Mouse (Mus musculus) adrenal gland, adult 18-20 months (tissue): ENCODE data around the gene Faim. TPM values are rescaled to one million over a fixed set of nuclear protein-coding genes. Genes with fewer than 3 reads are reported as not detected.

Experiments
- DNase-seq, 2 experiments: peaks; one replicate each; pipeline ENCODE4 v3.0.0; 2021 to 2022; ENCODE audit warnings: low spot score in 2 of 2
- long read RNA-seq, 2 experiments: library from polyadenylated mRNA; stranded (forward); transcript quantifications; one replicate each; pipeline ENCODE4 v2.0.0; 2021
- total RNA-seq, 2 experiments: library from RNA; stranded (reverse); gene quantifications; 1 replicate in 1 of 2; 2 replicates in 1 of 2; pipeline ENCODE4 v1.2.3; 2021

The Faim gene
- total RNA-seq: 10 to 100 TPM; 16.6 to 20.9 TPM
- long read RNA-seq, experiment 1, transcript Faim-201 (5 exons, 1,019 nt): major isoform, 6 of 7 reads
- long read RNA-seq, experiment 1, partial matches to known transcripts: 1 of 7 reads
- long read RNA-seq, experiment 1, other reads (novel, unspliced or antisense): 0 of 7 reads
- long read RNA-seq, experiment 2, transcript Faim-201 (5 exons, 1,019 nt): major isoform, 26 of 27 reads
- long read RNA-seq, experiment 2, partial matches to known transcripts: 0 of 27 reads
- long read RNA-seq, experiment 2, other reads (novel, unspliced or antisense): 1 of 27 reads

DNA sequence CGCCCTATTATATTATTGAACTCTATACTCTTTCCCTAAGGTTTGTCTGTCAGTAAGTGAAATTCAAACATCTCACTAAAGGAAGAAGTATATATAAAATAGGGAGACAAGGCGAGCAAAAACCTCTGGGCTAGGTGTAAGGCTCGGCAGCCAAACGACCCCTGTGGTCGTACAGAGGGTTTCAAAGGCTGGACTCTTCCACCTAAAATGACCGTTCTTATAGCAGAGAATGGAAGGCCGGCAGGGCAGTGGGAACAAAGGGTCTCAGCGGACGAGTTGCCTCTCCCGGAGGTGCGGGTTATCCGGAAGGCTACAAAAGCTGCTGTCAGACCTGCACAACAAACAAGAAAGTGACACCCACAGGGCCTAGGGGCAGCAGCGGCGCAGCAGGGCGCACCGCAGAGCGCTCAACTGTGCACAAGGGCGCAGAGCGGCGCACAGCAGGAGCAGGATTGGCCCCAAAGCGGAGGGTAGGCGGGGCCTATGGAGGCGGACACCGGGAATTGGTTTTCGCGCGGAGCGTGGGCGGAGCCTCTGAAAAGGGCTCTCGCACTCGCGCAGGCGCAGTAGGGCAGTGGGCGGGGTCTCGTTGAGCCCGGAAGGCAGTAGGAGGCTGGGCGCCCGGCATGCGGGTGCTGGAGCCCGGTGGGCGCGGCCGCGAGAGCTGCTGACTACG, at the start of gene Faim:
Gene Faim, plus strand, starts transcription at position 574 of the 676 bp plus-strand sequence.
- DNase-seq: peak; percentile 100

DNA sequence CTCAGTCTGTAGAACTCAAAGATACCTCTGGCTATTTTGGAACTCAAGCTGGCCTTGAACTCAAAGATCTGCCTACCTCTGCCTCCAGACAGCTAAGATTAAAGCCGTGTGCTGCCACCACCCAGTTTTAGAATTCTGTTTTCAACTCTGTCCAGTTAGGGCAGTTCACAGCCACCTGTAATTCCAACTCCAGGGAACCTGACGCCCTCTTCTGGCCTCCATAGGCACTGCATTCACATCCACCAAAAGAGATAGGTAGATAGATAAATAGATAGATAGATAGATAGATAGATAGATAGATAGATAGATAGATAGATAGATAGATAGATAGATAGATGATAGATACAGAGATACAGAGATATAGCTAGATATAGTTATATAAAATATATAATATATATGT, 46.9 kb upstream of the Faim start:
- no peak for DNase-seq

DNA sequence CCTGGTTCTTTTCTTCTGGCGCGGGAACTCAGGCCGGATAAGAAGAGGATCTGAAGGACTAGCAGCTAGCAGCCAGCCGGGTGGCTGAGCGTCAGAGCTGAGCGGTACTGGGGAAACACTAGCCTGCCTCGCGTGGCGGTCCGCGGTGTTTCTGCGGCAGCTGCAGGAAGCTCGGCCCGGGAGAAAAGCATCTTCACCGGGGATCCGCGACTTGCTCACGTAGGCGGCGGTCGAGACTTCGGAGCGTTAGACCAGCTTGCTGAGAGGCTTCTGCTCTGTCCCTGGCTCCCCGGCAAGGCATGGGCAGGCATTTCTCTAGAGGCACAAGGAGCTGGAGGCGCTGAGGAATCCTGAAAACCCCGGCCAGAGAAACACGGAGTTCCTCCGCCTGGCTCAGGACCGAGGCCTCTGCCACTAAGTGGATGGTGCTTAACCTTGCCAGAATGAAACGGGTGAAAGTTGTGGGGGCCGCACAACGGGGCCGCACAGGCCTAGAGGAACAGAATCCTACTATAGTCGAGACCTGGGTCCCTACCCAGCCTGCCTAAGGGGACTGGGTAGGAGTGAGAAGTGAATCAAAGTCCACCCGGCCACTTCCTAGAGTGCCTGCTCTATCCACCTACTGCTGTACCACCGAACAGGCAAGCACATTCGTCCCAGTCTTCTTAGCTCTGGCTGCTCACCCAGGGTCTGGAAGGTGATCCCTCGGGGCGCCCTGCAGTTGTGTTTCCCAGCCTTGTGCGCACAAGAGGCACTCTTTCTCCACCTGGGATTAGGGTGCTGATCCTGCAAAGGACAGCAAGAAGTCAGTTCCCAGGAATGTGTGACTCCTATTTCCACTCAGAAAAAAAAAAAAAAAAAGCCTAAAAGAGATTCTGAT, 33.8 kb upstream of the Faim start:
- no peak for DNase-seq

DNA sequence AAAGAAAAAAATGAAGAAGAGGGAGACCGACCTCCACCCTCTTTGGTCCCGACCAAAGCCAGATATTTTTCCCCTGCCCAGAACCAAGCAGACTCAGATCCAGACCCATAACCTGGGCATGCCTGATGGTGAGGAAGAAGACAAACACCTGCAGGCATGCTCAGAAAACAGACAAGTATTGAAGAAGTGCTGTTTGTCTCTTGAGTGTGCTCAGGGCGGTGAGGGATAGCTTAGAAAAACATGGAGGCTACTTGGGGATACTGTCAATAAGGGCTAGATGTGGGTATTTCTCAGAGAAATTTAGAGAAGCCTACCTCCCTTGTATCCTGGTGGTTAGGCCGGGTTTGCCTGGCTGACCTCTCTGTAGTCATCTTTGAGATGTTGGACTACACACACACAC, 32.9 kb upstream of the Faim start:
- no peak for DNase-seq

DNA sequence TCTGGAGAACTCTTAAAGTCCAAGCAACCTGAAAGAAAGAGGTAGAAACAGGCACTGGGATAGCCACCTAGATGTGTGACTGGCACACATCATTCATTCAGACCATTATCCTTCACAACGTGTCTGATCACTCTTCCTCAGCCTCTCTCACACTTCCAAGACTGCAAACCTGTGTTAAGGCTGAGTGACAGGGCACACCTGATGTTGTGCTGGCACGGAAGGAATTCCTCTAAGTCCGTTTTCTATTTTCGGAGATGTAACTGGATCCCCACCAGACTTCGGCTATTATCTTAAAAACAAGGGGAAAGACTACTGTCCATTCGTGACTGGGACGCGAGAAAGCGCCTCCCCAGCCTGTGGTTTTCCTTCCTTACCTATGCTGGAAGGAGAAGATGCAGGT, 32.3 kb upstream of the Faim start:
- DNase-seq: no peak

DNA sequence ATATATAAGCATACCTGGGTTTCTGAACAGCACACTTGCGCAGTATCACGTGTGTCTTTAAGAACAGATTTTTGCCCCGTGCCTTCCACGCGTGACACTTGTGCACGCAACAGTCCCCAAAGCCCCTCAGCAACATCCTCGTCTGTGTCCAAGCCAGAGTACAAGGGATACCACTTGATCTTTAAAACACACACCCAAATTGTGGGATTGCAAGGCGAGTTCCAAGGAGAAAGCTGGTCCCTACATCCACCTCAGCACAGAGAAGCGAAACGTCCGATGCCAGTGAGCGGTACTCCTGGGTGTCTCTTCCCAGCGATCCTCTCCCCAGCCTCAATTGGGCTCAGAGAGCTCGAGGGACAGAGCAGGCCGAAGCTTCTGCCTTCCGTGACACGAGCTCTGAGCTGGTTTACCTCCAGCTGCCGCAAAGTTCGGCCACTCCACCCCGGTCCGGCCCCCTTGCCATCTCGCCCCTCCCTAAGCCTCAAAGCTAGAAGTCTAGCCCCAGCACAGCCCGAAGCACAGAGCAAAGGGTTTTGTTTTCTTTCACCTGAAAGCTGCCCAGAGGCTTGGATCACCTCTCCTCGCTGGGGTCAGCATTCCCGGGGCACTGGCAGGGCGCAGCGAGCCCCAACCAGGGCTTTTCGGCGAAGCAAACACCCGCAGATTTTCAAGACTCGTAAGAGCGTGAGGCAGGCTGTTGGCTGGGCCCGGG, 31.6 kb upstream of the Faim start:
- no peak for DNase-seq

DNA sequence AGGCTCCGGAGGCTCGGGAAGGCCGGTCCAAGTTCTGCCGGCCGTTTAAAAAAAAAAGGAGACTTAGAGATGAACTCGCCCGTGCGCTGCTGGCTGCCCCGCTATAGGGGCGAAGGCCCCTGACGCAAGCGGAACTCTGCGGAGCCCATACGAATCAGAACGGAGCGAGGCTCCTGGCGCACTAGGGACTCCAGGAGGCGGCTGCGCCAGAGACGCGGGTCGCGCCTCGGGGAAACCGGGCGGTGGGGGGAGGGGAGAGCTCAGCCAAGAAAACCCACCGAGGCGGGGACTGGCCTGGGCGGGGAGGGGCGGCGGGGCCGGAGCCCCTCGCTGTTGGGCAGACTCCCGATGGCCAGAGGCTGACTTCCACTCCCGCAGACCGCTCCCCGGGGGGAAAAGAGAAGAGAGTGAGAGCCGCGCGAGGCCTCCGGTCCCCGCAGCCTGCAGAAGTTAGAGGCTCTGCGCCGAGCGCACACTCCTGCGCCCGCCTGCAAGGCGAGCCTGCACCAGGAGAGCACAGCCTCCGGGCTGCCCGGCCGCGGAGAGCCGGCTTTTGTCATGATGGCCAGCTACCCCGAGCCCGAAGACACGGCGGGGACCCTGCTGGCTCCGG, 31.0 kb upstream of the Faim start, which contains the start of gene Foxl2:
Gene Foxl2, plus strand, starts transcription at position 186 of the 613 bp plus-strand sequence.
- DNase-seq: peak; percentile 24 to 25

DNA sequence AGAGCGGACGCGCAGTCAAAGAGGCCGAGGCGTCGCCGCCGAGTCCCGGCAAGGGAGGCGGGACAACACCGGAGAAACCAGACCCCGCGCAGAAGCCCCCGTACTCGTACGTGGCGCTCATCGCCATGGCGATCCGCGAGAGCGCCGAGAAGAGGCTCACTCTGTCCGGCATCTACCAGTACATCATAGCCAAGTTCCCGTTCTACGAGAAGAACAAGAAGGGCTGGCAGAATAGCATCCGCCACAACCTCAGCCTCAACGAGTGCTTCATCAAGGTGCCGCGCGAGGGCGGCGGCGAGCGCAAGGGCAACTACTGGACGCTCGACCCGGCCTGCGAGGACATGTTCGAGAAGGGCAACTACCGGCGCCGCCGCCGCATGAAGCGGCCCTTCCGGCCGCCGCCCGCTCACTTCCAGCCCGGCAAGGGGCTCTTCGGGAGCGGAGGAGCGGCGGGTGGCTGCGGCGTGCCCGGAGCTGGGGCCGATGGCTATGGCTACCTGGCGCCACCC, 30.4 kb upstream of the Faim start:
- DNase-seq: peak; percentile 29 to 35

DNA sequence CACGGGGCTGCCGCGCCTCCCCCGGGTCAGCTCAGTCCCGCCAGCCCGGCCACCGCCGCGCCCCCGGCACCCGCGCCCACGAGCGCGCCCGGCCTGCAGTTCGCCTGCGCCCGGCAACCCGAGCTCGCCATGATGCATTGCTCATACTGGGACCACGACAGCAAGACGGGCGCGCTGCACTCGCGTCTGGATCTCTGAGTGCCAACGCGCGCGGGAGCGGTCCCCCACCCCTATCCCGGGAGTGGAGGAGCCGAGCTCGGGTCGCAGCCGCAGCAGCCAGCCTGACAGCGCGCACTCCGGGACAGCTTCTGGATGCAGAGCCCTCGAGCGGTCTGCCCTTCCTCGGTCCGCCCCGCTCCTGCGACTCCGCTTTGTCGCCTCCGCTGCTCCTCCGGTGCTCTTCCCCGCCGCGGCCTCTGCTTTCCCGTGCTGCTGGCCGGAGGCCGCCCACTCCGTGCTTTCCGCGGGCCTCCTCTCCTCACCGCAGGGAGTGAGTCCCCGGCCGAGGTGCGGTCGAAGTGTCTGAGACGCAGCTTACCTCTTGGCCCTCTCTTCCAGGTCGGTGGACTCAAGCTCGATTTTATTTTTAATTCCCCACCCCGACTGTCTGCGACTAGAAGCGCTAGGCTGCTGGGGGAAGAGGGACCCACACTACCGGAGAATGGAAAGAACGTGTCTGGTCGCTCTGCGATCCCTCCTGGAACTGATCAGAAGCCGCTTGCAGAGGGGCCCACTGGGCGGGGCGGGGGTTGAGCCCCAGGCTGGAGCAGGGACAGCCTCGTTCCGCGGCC, 29.4 kb upstream of the Faim start:
- DNase-seq: peak; percentile 21 to 29

DNA sequence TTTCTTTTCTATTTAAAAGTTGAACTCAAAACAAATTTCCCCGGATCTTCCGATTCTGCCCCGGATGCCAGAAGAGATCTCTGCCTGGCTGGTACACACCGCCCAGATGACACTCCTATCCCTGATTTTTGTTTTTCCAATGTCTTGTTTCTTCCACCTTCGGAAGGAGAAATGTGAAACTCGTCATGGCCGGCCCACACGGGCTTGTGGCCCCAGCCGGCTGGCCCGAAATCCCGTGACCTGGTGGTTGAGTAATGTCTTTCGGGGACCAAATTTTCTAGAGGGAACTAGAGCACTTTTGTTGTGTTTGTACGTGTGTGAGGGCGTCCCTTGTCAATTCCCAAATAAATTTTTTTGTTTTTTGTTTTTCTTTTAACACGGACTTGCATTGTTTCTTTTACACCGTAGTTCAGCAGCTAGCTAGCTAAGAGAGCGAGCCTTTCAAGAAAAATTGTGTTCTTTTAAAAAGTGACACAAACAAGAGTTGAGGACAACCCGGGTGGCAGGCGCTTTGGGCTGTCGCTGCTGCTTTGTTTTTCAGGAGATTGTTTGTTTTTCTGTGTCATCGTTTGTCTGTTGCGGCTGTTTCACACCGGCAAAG, 28.3 kb upstream of the Faim start:
- no peak for DNase-seq

DNA sequence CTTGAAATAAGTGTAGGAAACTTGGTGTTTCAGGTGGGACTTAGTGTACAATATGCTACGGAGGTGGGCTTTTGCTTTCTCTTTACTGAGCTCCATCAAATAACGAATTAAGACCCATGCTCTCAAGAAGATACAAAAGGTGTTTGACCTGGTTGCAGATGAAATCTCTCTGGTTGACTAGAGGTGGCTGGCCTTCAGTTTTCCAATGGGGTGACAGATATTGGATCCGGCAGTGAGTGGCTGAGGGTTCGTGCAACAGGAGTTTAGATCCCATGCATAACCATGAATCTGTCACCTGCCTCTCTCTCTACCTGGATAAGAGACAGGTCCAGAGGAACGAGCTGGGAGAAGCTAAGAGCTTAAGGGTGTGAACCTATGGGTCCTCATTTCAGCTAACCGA, 27.5 kb upstream of the Faim start:
- DNase-seq: no peak

DNA sequence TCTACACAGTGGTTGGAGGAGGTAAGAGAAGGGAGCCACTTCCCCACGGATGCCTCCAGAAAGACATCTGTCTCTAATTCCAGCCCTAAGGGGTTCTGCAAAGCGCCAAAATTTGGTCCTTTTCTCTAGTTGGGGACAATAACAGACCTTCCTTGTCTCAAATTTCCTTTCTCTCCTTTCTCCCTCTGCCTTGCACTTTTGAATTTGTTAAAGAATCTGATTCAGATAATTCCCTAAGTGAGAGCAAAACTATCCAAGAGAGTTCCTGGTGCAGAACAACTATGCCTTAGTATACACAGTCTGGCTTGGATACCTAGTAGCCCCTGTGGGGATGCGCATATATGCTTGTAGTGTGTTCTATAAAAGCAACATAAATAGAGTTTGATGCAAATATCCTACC, 26.3 kb upstream of the Faim start:
- no peak for DNase-seq

DNA sequence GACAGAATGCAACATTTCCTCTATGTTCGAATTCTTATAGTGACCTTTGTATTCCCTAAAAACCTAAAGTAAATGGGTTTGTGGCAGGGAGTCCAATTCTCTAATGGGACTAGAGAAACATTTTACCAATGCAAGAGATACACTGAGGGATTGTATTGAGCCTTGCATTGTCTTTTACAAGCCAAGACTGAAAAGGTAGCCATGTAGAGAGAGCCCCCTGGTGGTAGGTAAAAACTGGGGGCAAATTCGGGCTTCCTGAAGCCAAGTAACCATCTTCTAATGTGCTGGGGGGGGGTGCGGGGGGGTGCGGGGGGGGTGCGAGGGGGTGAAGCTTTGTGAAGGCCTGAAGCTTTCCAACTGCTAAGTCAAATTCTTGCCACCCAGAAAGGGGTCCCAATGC, 25.8 kb upstream of the Faim start:
- DNase-seq: no peak

DNA sequence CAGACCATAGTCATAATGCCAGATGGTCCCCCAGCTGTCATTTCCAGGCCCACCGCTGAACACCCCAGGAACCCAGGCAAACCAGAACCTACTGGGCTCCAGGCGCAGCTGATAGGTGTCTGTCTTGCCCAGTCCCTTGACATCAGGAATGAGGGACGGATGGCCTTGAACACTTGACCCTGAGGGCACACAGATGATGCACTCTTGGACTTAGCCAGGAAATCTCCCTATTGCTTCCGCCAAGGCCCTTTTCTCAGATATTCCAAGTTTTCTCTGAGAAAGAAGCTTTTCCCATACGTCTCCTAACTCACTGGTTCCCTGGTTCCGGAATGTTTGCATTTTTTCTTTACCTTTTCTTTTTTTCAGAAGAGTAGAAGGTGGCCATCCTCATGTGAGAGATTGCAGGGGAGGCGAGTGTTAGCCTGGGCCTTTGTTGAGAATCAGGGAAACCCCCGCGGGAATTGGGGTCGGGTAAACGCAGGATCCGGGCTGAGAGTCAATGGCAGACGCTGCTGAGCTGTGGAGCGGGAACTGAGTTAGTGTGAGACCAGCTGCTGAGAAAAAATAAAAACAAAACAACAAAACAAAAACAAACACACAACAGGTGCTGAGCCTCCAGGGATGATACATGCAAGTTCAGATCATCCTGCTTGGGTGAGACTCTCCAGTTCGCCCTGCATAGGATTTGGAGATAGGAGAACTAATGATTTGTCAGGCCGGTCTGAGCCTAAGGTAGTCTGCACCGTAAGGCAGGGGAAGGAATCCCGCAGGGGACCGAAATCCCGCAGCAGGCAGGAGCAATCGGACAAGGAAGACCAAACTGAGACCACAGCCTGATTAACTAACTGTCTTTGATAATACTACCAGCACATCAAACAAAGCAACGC, 24.3 kb upstream of the Faim start:
- DNase-seq: no peak

DNA sequence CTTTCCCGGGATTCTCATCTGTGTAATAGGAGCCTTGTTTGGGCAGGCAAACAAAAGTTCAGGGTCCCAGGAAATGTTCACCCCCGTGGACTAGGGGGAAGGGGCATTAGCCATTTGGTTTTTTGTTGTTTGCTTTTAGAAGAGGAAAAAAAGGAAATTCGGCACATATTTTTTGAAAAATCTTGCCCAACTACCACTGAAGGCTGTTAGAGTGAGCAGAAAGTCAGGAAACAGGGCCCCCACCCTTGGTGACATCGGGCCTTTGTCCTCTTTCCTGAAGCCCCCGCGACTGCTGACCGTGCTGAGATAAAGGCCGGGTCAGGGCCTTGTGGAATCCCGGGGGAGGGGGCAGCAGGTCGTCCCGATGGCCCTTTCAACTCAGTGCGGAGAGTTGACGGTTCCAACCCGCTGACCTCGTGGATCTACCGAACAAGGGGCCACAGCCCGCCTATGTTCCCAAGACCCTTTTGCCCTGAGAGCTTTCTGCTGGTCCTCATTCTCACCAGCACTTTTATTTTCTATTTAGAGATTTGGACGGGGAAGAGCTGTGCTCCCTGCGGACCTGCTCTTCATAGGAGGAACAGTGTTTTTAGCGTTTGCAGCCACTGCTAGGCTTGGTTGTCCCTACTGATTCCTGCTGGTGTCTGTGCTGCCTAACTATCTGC, 23.6 kb upstream of the Faim start:
- no peak for DNase-seq

DNA sequence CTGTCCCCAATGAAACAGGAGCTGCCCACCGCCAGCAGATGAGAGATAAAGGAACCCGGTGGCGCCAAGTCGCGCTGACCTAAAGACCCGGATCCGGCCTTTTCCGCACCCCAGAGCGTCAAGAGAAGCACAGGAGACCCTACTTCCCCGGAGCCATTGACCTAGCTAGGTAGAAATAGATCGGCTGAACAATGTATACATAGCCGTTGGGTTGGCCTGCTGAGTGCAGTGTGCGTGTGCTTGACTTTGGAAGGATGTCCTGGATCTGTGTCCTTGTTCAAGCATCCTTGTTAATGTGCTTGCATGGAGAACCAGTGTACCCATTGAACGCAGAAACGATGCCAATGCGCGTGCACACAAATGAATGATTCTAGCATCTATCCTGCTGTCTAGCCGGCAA, 22.5 kb upstream of the Faim start:
- no peak for DNase-seq

DNA sequence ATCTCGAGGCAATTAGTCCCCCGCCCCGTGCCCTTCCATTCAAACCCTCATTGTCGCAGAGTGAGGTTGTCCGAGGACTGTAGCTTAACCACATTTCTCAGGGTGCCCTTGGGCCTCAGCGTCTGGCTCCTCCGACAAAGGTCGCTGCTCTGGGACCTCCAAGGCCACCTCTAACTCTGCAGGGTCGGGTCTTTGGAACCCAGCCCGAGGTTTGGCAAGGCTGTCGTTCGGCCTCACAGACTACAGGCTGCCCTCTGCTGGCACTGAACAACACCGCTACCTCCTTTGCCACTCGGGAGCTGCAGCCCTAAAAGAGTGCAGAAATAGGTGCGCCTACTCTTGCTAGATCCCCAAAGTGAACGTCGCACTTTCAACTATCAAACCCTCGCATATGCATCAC, 21.1 kb upstream of the Faim start:
- DNase-seq: peak in 1 of 2 experiments; percentile 35

DNA sequence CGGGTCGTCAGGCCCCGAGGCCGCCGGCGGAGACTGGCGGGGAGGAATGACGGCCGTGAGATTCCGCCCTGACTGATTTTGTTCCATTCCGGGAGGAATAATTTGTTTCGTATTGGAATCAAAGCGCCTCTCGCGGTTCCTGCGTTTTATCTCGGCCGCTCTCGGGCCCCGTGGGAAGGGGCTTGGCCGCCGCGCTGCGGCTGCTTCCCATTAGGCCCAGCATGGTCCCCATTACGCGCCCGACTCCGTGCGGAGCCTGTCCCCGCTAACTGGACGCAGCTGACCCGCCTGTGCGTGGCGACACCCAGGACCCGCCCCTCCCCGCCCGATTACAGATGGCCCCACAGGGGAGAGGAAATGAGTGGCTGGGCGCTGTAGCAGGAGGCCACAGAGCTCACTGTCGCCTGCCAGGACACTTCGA, 13.1 kb upstream of the Faim start:
- DNase-seq: no peak
